Mouse (Mus musculus) midbrain, postnatal 0 days (tissue): ENCODE data around the gene Rbpj. TPM values are rescaled to one million over a fixed set of nuclear protein-coding genes. Genes with fewer than 3 reads are reported as not detected.

Source experiments
- ATAC-seq: fragments of 200-750 bp; cut with Nextera tagmentation; 2 replicates; pipeline ENCODE4 v1.8.0; 2017; ENCODE audit warnings: moderate number of reproducible peaks, mild to moderate bottlenecking, moderate TSS enrichment, moderate library complexity; ENCODE audit not compliant: low FRiP score
- DNase-seq: peaks from one replicate; pipeline ENCODE4 v3.0.0-alpha.2; 2015; ENCODE audit warnings: low spot score
- H3K27ac ChIP-seq: fragments of 300-500 bp; sonication (generic); 2 replicates; pipeline ENCODE4 v1.5.1; 2014; ENCODE audit warnings: low read depth, mild to moderate bottlenecking, low read length, mixed read lengths
- H3K27me3 ChIP-seq: fragments of 300-500 bp; sonication (generic); 2 replicates; pipeline ENCODE4 v1.6.1; 2014; ENCODE audit warnings: low read length, control low read depth, mixed read lengths; ENCODE audit not compliant: insufficient read depth
- H3K36me3 ChIP-seq: fragments of 300-500 bp; sonication (generic); 2 replicates; pipeline ENCODE4 v1.6.1; 2014; ENCODE audit warnings: low read length, control low read depth, mixed read lengths; ENCODE audit not compliant: insufficient read depth
- H3K4me1 ChIP-seq: fragments of 300-500 bp; sonication (generic); 2 replicates; pipeline ENCODE4 v1.6.1; 2014; ENCODE audit warnings: mild to moderate bottlenecking, control low read depth, antibody characterized with exemption, low read length, mixed read lengths; ENCODE audit not compliant: insufficient read depth
- H3K4me2 ChIP-seq: fragments of 300-500 bp; sonication (generic); 2 replicates; pipeline ENCODE4 v1.6.1; 2014; ENCODE audit warnings: low read depth, mild to moderate bottlenecking, low read length, mixed read lengths; ENCODE audit not compliant: poor library complexity, severe bottlenecking
- H3K4me3 ChIP-seq: fragments of 300-500 bp; sonication (generic); 2 replicates; pipeline ENCODE4 v1.5.1; 2014; ENCODE audit warnings: low read depth, mild to moderate bottlenecking, low read length, moderate library complexity
- H3K9ac ChIP-seq: fragments of 300-500 bp; sonication (generic); replicated peaks from 2 replicates; pipeline ENCODE4 v1.6.1; 2014; ENCODE audit warnings: mild to moderate bottlenecking, low read length, moderate library complexity, mixed read lengths; ENCODE audit not compliant: poor library complexity, severe bottlenecking
- H3K9me3 ChIP-seq: fragments of 300-500 bp; sonication (generic); 2 replicates; pipeline ENCODE4 v1.6.1; 2016; ENCODE audit warnings: low read length, control low read depth
- CTCF ChIP-seq: IDR thresholded peaks from 2 replicates; pipeline ENCODE4 v1.5.1; 2016; ENCODE audit warnings: antibody characterized with exemption, mild to moderate bottlenecking
- WGBS: fragments of 180-500 bp; shearing (Covaris S2); extraction: QIAGEN DNeasy Blood & Tissue Kit; methylation state at CpG from one replicate; pipeline ENCODE4 v1.1.7; 2014; 5-methylcytosine and 5-hydroxymethylcytosine counted together
- polyA plus RNA-seq: library from polyadenylated mRNA; unstranded; fragments of >200 nt; fragmentation: Nextera tagmentation; extraction: Ambion mirVana; gene quantifications from 2 replicates; pipeline ENCODE4 v1.2.1, GENCODE M21; 2015
- total RNA-seq: library from RNA; depleted of rRNA; stranded (reverse); fragments of >200 nt; gene quantifications from 2 replicates; pipeline ENCODE4 v1.2.3, GENCODE M21; 2014

The Rbpj gene
- total and polyA plus RNA-seq, 2 experiments from 2014 or later = 14.8 to 21.0 TPM

- no peak overlapping the region for H3K9ac ChIP-seq
- TF ChIP-seq CTCF = no peak
- 88% methylated on average over 10 of the region's 10 CpGs for WGBS
- no peak overlapping the region for H3K4me3 ChIP-seq
- no peaks in the 10 kb centered on the region for H3K27me3 ChIP-seq
- no peaks in the 10 kb centered on the region for H3K36me3 ChIP-seq
- H3K27ac ChIP-seq = no peak overlapping the region
- no peaks in the 10 kb centered on the region; the same call in 1 of the 2 replicates for H3K4me1 ChIP-seq
- DNase-seq = peak; percentile 31
- no peaks in the 10 kb centered on the region for H3K9me3 ChIP-seq
- no peak for ATAC-seq
- H3K4me2 ChIP-seq = no peak overlapping the region
These were observed 54.1 kb downstream of the Rbpj start for GRCm38 (mm10) chr5:53519998-53520577.

GRCm38 (mm10) chr5:53523046-53523445, 57.1 kb downstream of the Rbpj start:
- H3K4me1 ChIP-seq = peaks cover 4% of the 10 kb centered on the region
- H3K27ac ChIP-seq = no peak overlapping the region
- WGBS = 39% methylated on average over 3 of the region's 3 CpGs
- no peaks in the 10 kb centered on the region for H3K9me3 ChIP-seq
- H3K4me2 ChIP-seq = no peak overlapping the region
- ATAC-seq (no peak), DNase-seq (peak; percentile 77)
- no peak for TF ChIP-seq CTCF
- H3K27me3 ChIP-seq = no peaks in the 10 kb centered on the region
- H3K9ac ChIP-seq = no peak overlapping the region
- no peak overlapping the region for H3K4me3 ChIP-seq
- H3K36me3 ChIP-seq = no peaks in the 10 kb centered on the region

- WGBS = 97% methylated on average over 7 of the region's 7 CpGs
- H3K9me3 ChIP-seq = no peaks in the 10 kb centered on the region
- H3K4me3 ChIP-seq = no peak overlapping the region
- no peaks in the 10 kb centered on the region for H3K27me3 ChIP-seq
- DNase-seq (no peak), ATAC-seq (no peak)
- H3K9ac ChIP-seq = no peak overlapping the region
- no peak for TF ChIP-seq CTCF
- no peaks in the 10 kb centered on the region for H3K36me3 ChIP-seq
- no peak overlapping the region for H3K4me2 ChIP-seq
- no peak overlapping the region for H3K27ac ChIP-seq
- H3K4me1 ChIP-seq = peaks cover 4% of the 10 kb centered on the region
These were observed 58.2 kb downstream of the Rbpj start for GRCm38 (mm10) chr5:53524162-53524561.

GRCm38 (mm10) chr5:53524831-53525230, 58.9 kb downstream of the Rbpj start:
- DNase-seq = no peak
- no peaks in the 10 kb centered on the region for H3K9me3 ChIP-seq
- H3K27ac ChIP-seq = no peak overlapping the region
- no peaks in the 10 kb centered on the region for H3K36me3 ChIP-seq
- H3K4me1 ChIP-seq = peaks cover 4% of the 10 kb centered on the region
- H3K27me3 ChIP-seq = no peaks in the 10 kb centered on the region
- 61% methylated on average over 5 of the region's 5 CpGs for WGBS
- TF ChIP-seq CTCF = no peak
- H3K9ac ChIP-seq = no peak overlapping the region
- H3K4me3 ChIP-seq = no peak overlapping the region
- ATAC-seq = no peak
- H3K4me2 ChIP-seq = no peak overlapping the region

- Histone ChIP-seq H3K4me2 (peak overlapping the region; percentile 29), H3K27ac (no peak overlapping the region), H3K9ac (0 out of 2 replicates have a peak overlapping the region, but pooled peaks have one; percentile 24), H3K4me1 (peaks cover 4% of the 10 kb centered on the region), H3K4me3 (no peak overlapping the region), H3K27me3 (no peaks in the 10 kb centered on the region), H3K9me3 (no peaks in the 10 kb centered on the region), H3K36me3 (no peaks in the 10 kb centered on the region)
- no peak for TF ChIP-seq CTCF
- ATAC-seq (peak; percentile 34; the same call in 1 of the 2 replicates), DNase-seq (peak; percentile 63)
- WGBS = 15% methylated on average over 20 of the region's 20 CpGs
These were observed 59.5 kb downstream of the Rbpj start for GRCm38 (mm10) chr5:53525305-53526069.

GRCm38 (mm10) chr5:53526070-53526430, 60.1 kb downstream of the Rbpj start:
- Histone ChIP-seq H3K9me3 (no peaks in the 10 kb centered on the region), H3K4me3 (no peak overlapping the region), H3K9ac (no peak overlapping the region), H3K36me3 (no peaks in the 10 kb centered on the region), H3K4me1 (peaks cover 4% of the 10 kb centered on the region), H3K4me2 (peak overlapping the region; percentile 29; the same call in 1 of the 2 replicates), H3K27me3 (no peaks in the 10 kb centered on the region), H3K27ac (no peak overlapping the region)
- no peak for DNase-seq
- no peak for ATAC-seq
- TF ChIP-seq CTCF = no peak
- 45% methylated on average over 1 of the region's 1 CpGs for WGBS
